Mouse (Mus musculus) hindbrain, postnatal 0 days (tissue): ENCODE data around the gene Phtf1. TPM values are rescaled to one million over a fixed set of nuclear protein-coding genes. Genes with fewer than 3 reads are reported as not detected.

ENCODE experiments used
- ATAC-seq: fragments of 200-750 bp; cut with Nextera tagmentation; 2 replicates; pipeline ENCODE4 v1.8.0; 2017; ENCODE audit warnings: mild to moderate bottlenecking, moderate TSS enrichment, moderate library complexity
- DNase-seq: peaks from one replicate; pipeline ENCODE4 v3.0.0-alpha.2; 2015; ENCODE audit warnings: low spot score
- H3K27ac ChIP-seq: fragments of 300-500 bp; sonication (generic); 2 replicates; pipeline ENCODE4 v1.5.1; 2014; ENCODE audit warnings: mild to moderate bottlenecking
- H3K27me3 ChIP-seq: fragments of 300-500 bp; sonication (generic); 2 replicates; pipeline ENCODE4 v1.6.1; 2014; ENCODE audit warnings: low read length, mixed read lengths; ENCODE audit not compliant: insufficient read depth
- H3K36me3 ChIP-seq: fragments of 300-500 bp; sonication (generic); 2 replicates; pipeline ENCODE4 v1.6.1; 2014; ENCODE audit warnings: low read length, mixed read lengths; ENCODE audit not compliant: insufficient read depth
- H3K4me1 ChIP-seq: fragments of 300-500 bp; sonication (generic); 2 replicates; pipeline ENCODE4 v1.6.1; 2014; ENCODE audit warnings: antibody characterized with exemption, low read length, mixed read lengths; ENCODE audit not compliant: insufficient read depth
- H3K4me2 ChIP-seq: fragments of 300-500 bp; sonication (generic); 2 replicates; pipeline ENCODE4 v1.6.1; 2014; ENCODE audit warnings: low read depth, mild to moderate bottlenecking, low read length, moderate library complexity, mixed read lengths
- H3K4me3 ChIP-seq: fragments of 300-500 bp; sonication (generic); 2 replicates; pipeline ENCODE4 v1.5.1; 2014; ENCODE audit warnings: low read length
- H3K9ac ChIP-seq: fragments of 300-500 bp; sonication (generic); replicated peaks from 2 replicates; pipeline ENCODE4 v1.6.1; 2014; ENCODE audit warnings: mild to moderate bottlenecking, low read length, moderate library complexity, mixed read lengths
- H3K9me3 ChIP-seq: fragments of 300-500 bp; sonication (generic); 2 replicates; pipeline ENCODE4 v1.6.1; 2016; ENCODE audit warnings: low read length, mixed read lengths
- CTCF ChIP-seq: IDR thresholded peaks from 2 replicates; pipeline ENCODE4 v1.5.1; 2016; ENCODE audit warnings: antibody characterized with exemption, control low read depth, low read depth
- polyA plus RNA-seq: library from polyadenylated mRNA; unstranded; fragments of >200 nt; fragmentation: Nextera tagmentation; extraction: Ambion mirVana; gene quantifications from 2 replicates; pipeline ENCODE4 v1.2.1, GENCODE M21; 2015
- total RNA-seq: library from RNA; depleted of rRNA; stranded (reverse); fragments of >200 nt; gene quantifications from 2 replicates; pipeline ENCODE4 v1.2.3, GENCODE M21; 2014; rRNA removed

The Phtf1 gene
- total and polyA plus RNA-seq, 2 experiments from 2014 or later = 18.4 to 25.0 TPM

- no peaks in the 10 kb centered on the region for H3K4me1 ChIP-seq
- no peak for TF ChIP-seq CTCF
Measured at GRCm38 (mm10) chr3:104069395-104069794, 101.5 kb downstream of the Phtf1 start.

More at GRCm38 (mm10) chr3:104069395-104069794, 101.5 kb downstream of the Phtf1 start:
- H3K4me3 ChIP-seq = no peak overlapping the region
- DNase-seq = no peak
- H3K9ac ChIP-seq = no peak overlapping the region
- H3K27ac ChIP-seq = no peak overlapping the region
- H3K4me2 ChIP-seq = no peak overlapping the region
- H3K36me3 ChIP-seq = no peaks in the 10 kb centered on the region; the same call in 1 of the 2 replicates
- no peaks in the 10 kb centered on the region for H3K27me3 ChIP-seq
- ATAC-seq = no peak
- H3K9me3 ChIP-seq = no peaks in the 10 kb centered on the region

Other genes with a start within 250 kb of the Phtf1 start
- gene Olfml3, start 230.1 kb upstream of the Phtf1 start, total RNA-seq = 7.7 and 10.8 TPM in 2 replicates
- gene Olfml3, start 230.1 kb upstream of the Phtf1 start, polyA plus RNA-seq = 7.8 and 10.1 TPM in 2 replicates
- gene Gm10964, start 228.7 kb upstream of the Phtf1 start, total RNA-seq = not detected in 2 replicates
- not detected in 2 replicates for gene Gm10964, start 228.7 kb upstream of the Phtf1 start, polyA plus RNA-seq
- 52.6 and 59.3 TPM in 2 replicates for gene Hipk1, start 176.5 kb upstream of the Phtf1 start, total RNA-seq
- 8.1 and 8.4 TPM in 2 replicates for gene Hipk1, start 176.5 kb upstream of the Phtf1 start, polyA plus RNA-seq
- gene Dclre1b, start 158.7 kb upstream of the Phtf1 start, total RNA-seq = 3.0 and 7.9 TPM in 2 replicates
- 15.4 and 19.1 TPM in 2 replicates for gene Dclre1b, start 158.7 kb upstream of the Phtf1 start, polyA plus RNA-seq
- 16.1 and 25.8 TPM in 2 replicates for gene Ap4b1, start 158.6 kb upstream of the Phtf1 start, total RNA-seq
- 16.4 and 20.1 TPM in 2 replicates for gene Ap4b1, start 158.6 kb upstream of the Phtf1 start, polyA plus RNA-seq
- gene Gm43064, start 158.5 kb upstream of the Phtf1 start, total RNA-seq = 1.1 and 1.9 TPM in 2 replicates
- gene Gm43064, start 158.5 kb upstream of the Phtf1 start, polyA plus RNA-seq = 0.24 TPM in 1 of 2 replicates, not detected in the other
- gene Bcl2l15, start 135.5 kb upstream of the Phtf1 start, total RNA-seq = not detected in 2 replicates
- gene Bcl2l15, start 135.5 kb upstream of the Phtf1 start, polyA plus RNA-seq = 0.20 and 0.67 TPM in 2 replicates
- 0.31 and 4.3 TPM in 2 replicates for gene Ptpn22, start 108.3 kb upstream of the Phtf1 start, total RNA-seq
- gene Ptpn22, start 108.3 kb upstream of the Phtf1 start, polyA plus RNA-seq = 0.40 and 0.53 TPM in 2 replicates
- gene Rsbn1, start 54.0 kb upstream of the Phtf1 start, total RNA-seq = 23.1 and 28.2 TPM in 2 replicates
- 17.7 and 19.1 TPM in 2 replicates for gene Rsbn1, start 54.0 kb upstream of the Phtf1 start, polyA plus RNA-seq